Mouse (Mus musculus) testis, adult 2 months (tissue): ENCODE measurements around the gene Zbtb22. TPM values are rescaled to one million over a fixed set of nuclear protein-coding genes. Genes with fewer than 3 reads are reported as not detected.

ENCODE experiments used
- H3K27ac ChIP-seq: fragments of 200-500 bp; 2 replicates; pipeline ENCODE4 v1.5.1; 2012; ENCODE audit warnings: low read depth, low read length; ENCODE audit not compliant: control insufficient read depth, insufficient read depth
- H3K27me3 ChIP-seq: fragments of 200-500 bp; 2 replicates; pipeline ENCODE4 v1.6.1; 2012; ENCODE audit warnings: mild to moderate bottlenecking, low read length, moderate library complexity; ENCODE audit not compliant: control insufficient read depth, insufficient read depth
- H3K36me3 ChIP-seq: fragments of 200-500 bp; 2 replicates; pipeline ENCODE4 v1.6.1; 2012; ENCODE audit warnings: mild to moderate bottlenecking, low read length; ENCODE audit not compliant: control insufficient read depth, insufficient read depth
- H3K4me1 ChIP-seq: fragments of 200-500 bp; 2 replicates; pipeline ENCODE4 v1.6.1; 2012; ENCODE audit warnings: low read length; ENCODE audit not compliant: control insufficient read depth, insufficient read depth
- H3K4me3 ChIP-seq: fragments of 200-500 bp; 2 replicates; pipeline ENCODE4 v1.5.1; 2012; ENCODE audit warnings: low read depth, mild to moderate bottlenecking, low read length, moderate library complexity, mixed read lengths; ENCODE audit not compliant: control insufficient read depth
- CTCF ChIP-seq: fragments of 200-500 bp; IDR thresholded peaks from 2 replicates; pipeline ENCODE4 v1.5.1; 2012; ENCODE audit warnings: low read depth, mild to moderate bottlenecking, inconsistent platforms, low read length, moderate library complexity; ENCODE audit not compliant: control insufficient read depth, insufficient read depth, insufficient replicate concordance
- POLR2A ChIP-seq: fragments of 200-500 bp; IDR thresholded peaks from 2 replicates; pipeline ENCODE4 v1.6.1; 2012; ENCODE audit warnings: low read depth, mild to moderate bottlenecking, inconsistent platforms, low read length, moderate library complexity; ENCODE audit not compliant: control insufficient read depth
- polyA plus RNA-seq: library from polyadenylated mRNA; depleted of rRNA; stranded (reverse); fragments of >200 nt; gene quantifications from 2 replicates; pipeline ENCODE4 v1.2.3, GENCODE M21; 2012

The Zbtb22 gene
- polyA plus RNA-seq, 1 experiment: 66.5 TPM

DNA sequence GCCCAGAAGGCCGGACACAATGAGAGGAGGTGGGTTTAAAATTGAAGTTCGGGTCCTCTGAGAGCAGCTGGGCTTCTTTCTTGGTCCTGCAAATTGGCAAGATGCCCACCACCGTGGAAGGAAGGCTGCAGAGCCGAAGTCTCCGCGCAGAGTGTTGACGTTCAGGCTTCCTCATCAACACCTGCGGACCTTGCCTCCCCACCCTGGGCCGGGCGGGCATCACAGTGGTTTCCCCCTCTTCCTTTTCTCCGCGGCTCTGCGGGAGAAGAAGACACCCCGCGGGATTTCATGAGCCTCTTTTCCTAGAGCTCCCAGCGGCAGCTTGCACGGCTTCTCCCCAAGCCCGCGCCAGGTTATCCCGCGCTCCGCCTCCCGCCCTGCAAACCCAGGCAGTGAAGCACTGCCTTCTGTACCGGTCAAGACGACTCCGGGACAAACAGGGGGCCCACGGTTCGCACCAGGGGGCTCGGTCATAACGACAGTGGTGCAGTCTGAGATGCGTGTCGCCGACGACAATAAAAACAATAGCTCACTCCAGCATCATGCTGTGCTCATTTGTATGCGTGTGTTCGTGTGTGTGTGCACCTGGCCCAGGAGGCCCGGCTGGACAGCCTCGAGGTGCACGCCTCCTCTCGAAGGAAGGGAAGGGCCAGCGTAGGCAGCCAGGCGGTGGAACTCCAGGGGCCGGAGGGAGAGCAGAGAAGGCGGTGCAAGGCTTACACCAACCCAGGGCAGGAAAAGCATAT lies 7.2 kb upstream of the Zbtb22 start:
- Histone ChIP-seq H3K27me3 (no peaks in the 10 kb centered on the region), H3K4me3 (peak overlapping the region; percentile 85), H3K4me1 (peaks cover 19% of the 10 kb centered on the region), H3K36me3 (peaks cover 10% of the 10 kb centered on the region), H3K27ac (peak overlapping the region; percentile 62)
- TF ChIP-seq CTCF (no peak), POLR2A (no peak)

DNA sequence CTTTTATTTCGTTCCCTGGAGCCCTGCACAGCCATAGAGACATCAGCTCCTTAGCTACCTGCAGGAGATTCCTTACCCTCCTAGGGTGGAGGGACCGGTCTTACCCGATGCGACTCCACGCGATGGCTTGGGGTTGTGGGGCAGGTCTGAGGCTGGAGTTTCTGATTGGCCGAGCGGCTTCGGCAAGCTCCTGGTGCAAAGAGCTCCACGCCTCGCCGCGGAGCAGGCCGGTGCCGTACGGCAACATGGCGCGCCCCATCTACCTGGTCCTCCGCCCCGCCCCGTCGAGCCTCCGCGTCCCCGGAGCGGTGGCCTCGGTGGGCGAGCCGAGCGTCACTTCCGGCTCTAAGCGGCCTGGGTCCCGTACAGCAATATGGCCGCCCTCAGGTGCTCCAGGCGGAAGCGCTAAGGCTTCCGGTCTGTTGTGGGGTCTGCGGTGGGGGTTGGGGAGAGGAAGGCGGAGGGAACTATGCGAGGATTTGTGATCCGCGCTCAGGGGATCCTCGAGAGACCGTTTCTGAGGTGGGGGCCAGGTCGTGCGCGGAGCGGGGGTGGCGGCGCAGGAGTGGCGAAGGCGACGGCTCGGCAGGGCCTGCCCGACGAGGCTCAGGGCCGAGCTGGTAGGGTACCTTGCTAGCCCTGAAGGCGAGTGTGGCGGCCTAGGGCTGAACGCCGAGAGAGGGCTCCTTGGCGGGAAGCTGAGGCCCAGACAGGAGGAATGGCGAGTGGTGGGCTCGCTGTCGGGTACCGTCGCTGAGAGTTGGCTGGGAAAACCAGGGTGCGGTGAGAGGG lies 6.4 kb upstream of the Zbtb22 start, which contains the start of gene Daxx:
Daxx (plus strand) TSS at position 338 of the 792 bp plus-strand sequence.
- Histone ChIP-seq H3K4me3 (peak within 1 kb of the TSS; percentile 85), H3K4me1 (peaks cover 19% of the 10 kb centered on the region), H3K36me3 (peaks cover 10% of the 10 kb centered on the region), H3K27me3 (no peaks in the 10 kb centered on the region), H3K27ac (peak within 1 kb of the TSS; percentile 88)
- TF ChIP-seq POLR2A: peak; percentile 80
- TF ChIP-seq CTCF: no peak

DNA sequence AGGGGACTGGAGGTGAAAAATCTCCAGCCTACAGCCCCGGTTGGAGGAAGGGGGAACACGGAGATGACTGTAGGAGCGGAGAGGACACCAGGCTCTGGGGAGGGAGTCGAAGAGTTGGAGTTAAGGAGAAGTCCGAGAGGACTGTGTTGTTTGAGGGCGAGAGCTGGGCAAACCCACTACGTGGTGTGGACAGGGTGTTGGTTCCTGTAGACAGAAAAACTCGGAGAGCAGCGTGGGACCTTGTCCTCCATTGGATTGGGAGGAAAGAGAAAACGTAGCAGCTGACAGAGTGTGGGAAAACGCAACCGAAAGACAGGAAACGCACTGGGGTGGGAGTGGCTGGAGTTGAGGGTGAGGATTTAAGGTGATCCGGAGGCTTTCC lies 5.8 kb upstream of the Zbtb22 start:
- H3K27ac ChIP-seq: peak overlapping the region; percentile 88
- no peaks in the 10 kb centered on the region for H3K27me3 ChIP-seq
- H3K4me3 ChIP-seq: peak overlapping the region; percentile 85
- H3K36me3 ChIP-seq: peaks cover 12% of the 10 kb centered on the region
- H3K4me1 ChIP-seq: peaks cover 19% of the 10 kb centered on the region
- TF ChIP-seq CTCF (no peak), POLR2A (peak; percentile 36; the same call in 1 of the 2 replicates)

DNA sequence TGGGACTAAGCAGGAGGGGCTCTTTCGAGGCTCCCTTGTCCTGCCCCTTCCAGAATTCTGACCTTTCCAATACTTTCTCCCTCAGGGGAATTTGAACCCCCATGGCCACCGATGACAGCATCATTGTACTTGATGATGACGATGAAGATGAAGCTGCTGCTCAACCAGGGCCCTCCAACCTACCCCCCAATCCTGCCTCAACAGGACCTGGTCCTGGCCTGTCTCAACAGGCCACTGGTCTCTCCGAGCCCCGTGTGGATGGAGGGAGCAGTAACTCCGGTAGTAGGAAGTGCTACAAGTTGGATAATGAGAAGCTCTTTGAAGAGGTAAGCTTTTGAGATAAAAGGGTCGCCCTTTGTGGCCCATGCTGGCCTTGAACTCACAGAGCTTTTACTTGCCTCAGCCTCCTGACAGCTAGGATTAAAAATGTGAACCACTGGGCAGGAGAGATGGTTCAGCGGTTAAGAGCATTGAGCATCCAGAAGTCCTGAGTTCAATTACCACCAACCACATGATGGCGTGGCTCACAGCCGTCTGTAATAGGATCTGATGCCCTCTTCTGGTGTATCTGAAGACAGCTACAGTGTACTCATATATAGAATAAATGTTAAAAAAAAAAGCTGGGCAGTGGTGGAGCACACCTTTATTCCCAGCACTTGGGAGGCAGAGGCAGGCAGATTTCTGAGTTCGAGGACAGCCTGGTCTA lies 5.2 kb upstream of the Zbtb22 start:
- peak overlapping the region; percentile 85 for H3K4me3 ChIP-seq
- peaks cover 14% of the 10 kb centered on the region for H3K36me3 ChIP-seq
- TF ChIP-seq POLR2A (no peak), CTCF (no peak)
- peaks cover 23% of the 10 kb centered on the region for H3K4me1 ChIP-seq
- peak overlapping the region; percentile 88 for H3K27ac ChIP-seq
- H3K27me3 ChIP-seq: no peaks in the 10 kb centered on the region

DNA sequence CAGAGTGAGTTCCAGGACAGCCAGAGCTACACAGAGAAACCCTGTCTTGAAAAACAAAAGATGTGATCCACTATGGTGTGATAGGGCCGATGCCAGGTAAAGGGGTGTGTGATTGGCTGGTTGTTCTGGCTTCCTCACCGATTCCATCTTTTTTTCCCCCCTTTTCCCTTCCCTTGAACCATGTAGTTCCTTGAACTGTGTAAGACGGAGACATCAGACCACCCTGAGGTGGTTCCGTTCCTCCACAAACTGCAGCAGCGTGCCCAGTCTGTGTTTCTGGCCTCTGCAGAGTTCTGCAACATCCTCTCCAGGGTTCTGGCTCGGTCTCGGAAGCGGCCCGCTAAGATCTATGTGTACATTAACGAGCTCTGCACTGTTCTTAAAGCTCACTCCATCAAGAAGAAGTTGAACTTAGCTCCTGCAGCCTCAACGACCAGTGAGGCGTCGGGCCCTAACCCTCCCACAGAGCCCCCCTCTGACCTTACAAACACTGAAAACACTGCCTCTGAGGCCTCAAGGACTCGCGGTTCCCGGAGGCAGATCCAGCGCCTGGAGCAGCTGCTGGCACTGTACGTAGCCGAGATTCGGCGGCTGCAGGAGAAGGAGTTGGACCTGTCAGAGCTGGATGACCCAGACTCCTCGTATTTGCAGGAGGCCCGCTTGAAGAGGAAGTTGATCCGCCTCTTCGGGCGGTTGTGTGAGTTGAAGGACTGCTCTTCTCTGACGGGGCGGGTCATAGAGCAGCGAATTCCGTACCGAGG lies 4.5 kb upstream of the Zbtb22 start:
- TF ChIP-seq POLR2A: no peak
- TF ChIP-seq CTCF: no peak
- Histone ChIP-seq H3K4me3 (peak overlapping the region; percentile 85), H3K27me3 (no peaks in the 10 kb centered on the region), H3K4me1 (peaks cover 23% of the 10 kb centered on the region), H3K36me3 (peaks cover 14% of the 10 kb centered on the region), H3K27ac (peak overlapping the region; percentile 67)

DNA sequence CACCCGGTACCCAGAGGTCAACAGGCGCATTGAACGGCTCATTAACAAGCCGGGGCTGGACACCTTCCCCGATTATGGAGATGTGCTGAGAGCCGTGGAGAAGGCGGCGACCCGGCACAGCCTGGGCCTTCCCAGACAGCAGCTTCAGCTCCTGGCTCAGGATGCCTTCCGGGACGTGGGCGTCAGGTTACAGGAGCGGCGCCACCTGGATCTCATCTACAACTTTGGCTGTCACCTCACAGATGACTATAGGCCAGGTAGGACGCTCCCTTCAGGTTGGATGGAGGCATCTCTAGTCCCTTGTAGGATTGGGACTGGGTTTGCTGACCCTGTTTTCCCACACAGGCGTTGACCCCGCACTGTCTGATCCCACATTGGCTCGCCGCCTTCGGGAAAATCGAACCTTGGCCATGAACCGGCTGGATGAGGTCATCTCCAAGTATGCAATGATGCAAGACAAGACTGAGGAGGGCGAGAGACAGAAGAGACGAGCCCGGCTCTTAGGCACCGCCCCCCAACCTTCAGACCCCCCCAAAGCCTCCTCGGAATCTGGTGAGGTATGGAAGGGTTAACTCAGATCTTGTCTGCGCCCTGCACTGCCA lies 3.8 kb upstream of the Zbtb22 start:
- TF ChIP-seq POLR2A: no peak
- TF ChIP-seq CTCF: no peak
- Histone ChIP-seq H3K36me3 (peaks cover 14% of the 10 kb centered on the region), H3K4me1 (peaks cover 26% of the 10 kb centered on the region), H3K27me3 (no peaks in the 10 kb centered on the region), H3K4me3 (peak overlapping the region; percentile 85), H3K27ac (peak overlapping the region; percentile 67)
